Mouse (Mus musculus) G1E (cell line): ENCODE measurements around the gene Cbx1.
"Not testable (repeated sequence)": the region's sequence is repeated elsewhere in the genome, so short reads cannot be mapped to it uniquely, and the experiment has no call there.

ENCODE experiments used
- CTCF ChIP-seq: IDR thresholded peaks from 2 replicates; pipeline ENCODE4 v1.5.1; 2012; ENCODE audit warnings: low read depth, low read length, inconsistent platforms, mixed read lengths
- GATA2 ChIP-seq: IDR thresholded peaks from 2 replicates; pipeline ENCODE4 v1.6.1; 2012; ENCODE audit warnings: low read depth, low read length, inconsistent platforms, borderline replicate concordance

DNA sequence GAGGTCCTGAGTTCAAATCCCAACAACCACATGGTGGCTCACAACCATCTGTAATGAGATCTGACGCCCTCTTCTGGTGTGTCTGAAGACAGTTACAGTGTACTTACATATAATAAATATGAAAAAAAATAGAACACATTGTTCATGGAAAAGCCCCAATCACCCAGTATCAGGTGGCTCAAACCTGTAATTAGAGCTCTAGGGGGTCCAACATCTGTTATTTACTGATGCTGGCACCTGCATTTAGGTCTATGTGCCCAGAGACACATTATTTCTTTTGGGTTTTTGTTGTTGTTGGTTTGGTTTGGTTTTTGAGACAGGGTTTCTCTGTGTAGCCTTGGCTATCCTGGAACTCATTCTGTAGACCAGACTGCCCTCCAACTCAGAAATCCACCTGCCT, 22.3 kb downstream of the Cbx1 start:
- not testable (repeated sequence) for TF ChIP-seq CTCF, GATA2
